Mouse (Mus musculus) hindbrain, embryonic 11.5 days (tissue): Measurements from ENCODE around the gene Zfyve26. TPM values are rescaled to one million over a fixed set of nuclear protein-coding genes. Genes with fewer than 3 reads are reported as not detected.
"Not testable (repeated sequence)": the region's sequence is repeated elsewhere in the genome, so short reads cannot be mapped to it uniquely, and the experiment has no call there.

ENCODE experiments used
- ATAC-seq: fragments of 200-750 bp; cut with Nextera tagmentation; 2 replicates; pipeline ENCODE4 v1.8.0; 2017; ENCODE audit warnings: mild to moderate bottlenecking, moderate TSS enrichment, moderate library complexity; ENCODE audit not compliant: low FRiP score
- DNase-seq: peaks from one replicate; pipeline ENCODE4 v3.0.0-alpha.2; 2015; ENCODE audit warnings: low spot score
- H3K27ac ChIP-seq: fragments of 300-500 bp; sonication (generic); 2 replicates; pipeline ENCODE4 v1.5.1; 2014; ENCODE audit warnings: mild to moderate bottlenecking, low read depth, low read length
- H3K27me3 ChIP-seq: fragments of 300-500 bp; sonication (generic); 2 replicates; pipeline ENCODE4 v1.6.1; 2014; ENCODE audit warnings: mild to moderate bottlenecking, low read length, moderate library complexity, mixed read lengths; ENCODE audit not compliant: control insufficient read depth, insufficient read depth
- H3K36me3 ChIP-seq: fragments of 300-500 bp; sonication (generic); 2 replicates; pipeline ENCODE4 v1.6.1; 2014; ENCODE audit warnings: mild to moderate bottlenecking, low read length, moderate library complexity, mixed read lengths; ENCODE audit not compliant: control insufficient read depth, insufficient read depth
- H3K4me1 ChIP-seq: fragments of 300-500 bp; sonication (generic); replicated peaks from 2 replicates; pipeline ENCODE4 v1.6.1; 2014; ENCODE audit warnings: low read length, mixed read lengths; ENCODE audit not compliant: control insufficient read depth, insufficient read depth
- H3K4me2 ChIP-seq: fragments of 300-500 bp; sonication (generic); replicated peaks from 2 replicates; pipeline ENCODE4 v1.6.1; 2014; ENCODE audit warnings: mild to moderate bottlenecking, low read depth, low read length
- H3K4me3 ChIP-seq: fragments of 300-500 bp; sonication (generic); 2 replicates; pipeline ENCODE4 v1.5.1; 2014; ENCODE audit warnings: low read depth, low read length
- H3K9ac ChIP-seq: fragments of 300-500 bp; sonication (generic); 2 replicates; pipeline ENCODE4 v1.6.1; 2014; ENCODE audit warnings: low read depth, low read length
- H3K9me3 ChIP-seq: fragments of 300-500 bp; sonication (generic); 2 replicates; pipeline ENCODE4 v1.6.1; 2016; ENCODE audit warnings: low read length; ENCODE audit not compliant: control insufficient read depth
- WGBS: fragments of 180-500 bp; shearing (Covaris S2); extraction: QIAGEN DNeasy Blood & Tissue Kit; methylation state at CpG from one replicate; pipeline ENCODE4 v1.1.7; 2014; 5-methylcytosine and 5-hydroxymethylcytosine counted together
- polyA plus RNA-seq: library from polyadenylated mRNA; unstranded; fragments of >200 nt; fragmentation: Nextera tagmentation; extraction: Ambion mirVana; gene quantifications from 2 replicates; pipeline ENCODE4 v1.2.1, GENCODE M21; 2014

Zfyve26 gene
- polyA plus RNA-seq, 1 experiment from 2014 or later = 17.0 TPM

DNA sequence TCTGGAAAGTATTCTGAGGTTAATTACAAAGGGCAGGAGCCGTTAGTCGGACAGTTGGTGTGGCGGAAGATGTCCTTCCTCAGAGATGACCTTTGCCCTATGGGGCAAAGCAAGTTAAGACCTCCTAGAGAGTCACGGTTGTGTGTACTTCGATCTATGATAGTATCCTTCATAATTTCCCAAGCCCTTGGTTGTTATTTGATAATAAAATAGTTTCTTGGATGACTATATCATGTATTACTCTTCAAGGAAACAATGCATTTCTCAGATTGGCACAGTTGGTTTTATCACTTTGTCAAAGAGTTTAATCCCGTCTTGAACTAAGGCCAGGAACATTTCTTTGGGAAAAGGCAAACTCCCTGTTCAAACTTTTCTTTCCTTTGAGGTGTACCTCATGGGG lies 103.9 kb downstream of the Zfyve26 start, which contains the start of gene Rdh11:
TSS of gene Rdh11 (minus strand) at position 101 of the 400 bp plus-strand sequence.
- H3K4me3 ChIP-seq = peak within 1 kb of the TSS; percentile 62
- H3K9me3 ChIP-seq = no peaks in the 10 kb centered on the region
- no peak for DNase-seq
- peak; percentile 25; the same call in 1 of the 2 replicates for ATAC-seq
- WGBS = 63% methylated on average over 6 of the region's 6 CpGs
- H3K27ac ChIP-seq = no peak within 1 kb of the TSS
- no peaks in the 10 kb centered on the region for H3K27me3 ChIP-seq
- H3K4me1 ChIP-seq = 0 out of 2 replicates have a peak, but pooled peaks cover 4% of the 10 kb centered on the region
- H3K9ac ChIP-seq = peak within 1 kb of the TSS; percentile 34
- H3K36me3 ChIP-seq = no peaks in the 10 kb centered on the region
- peak within 1 kb of the TSS; percentile 62 for H3K4me2 ChIP-seq

- H3K27me3 ChIP-seq = no peaks in the 10 kb centered on the region
- no peak overlapping the region for H3K27ac ChIP-seq
- 6% methylated on average over 14 of the region's 14 CpGs for WGBS
Measured at GRCm38 (mm10) chr12:79191701-79192100, 104.4 kb downstream of the Zfyve26 start.

DNA sequence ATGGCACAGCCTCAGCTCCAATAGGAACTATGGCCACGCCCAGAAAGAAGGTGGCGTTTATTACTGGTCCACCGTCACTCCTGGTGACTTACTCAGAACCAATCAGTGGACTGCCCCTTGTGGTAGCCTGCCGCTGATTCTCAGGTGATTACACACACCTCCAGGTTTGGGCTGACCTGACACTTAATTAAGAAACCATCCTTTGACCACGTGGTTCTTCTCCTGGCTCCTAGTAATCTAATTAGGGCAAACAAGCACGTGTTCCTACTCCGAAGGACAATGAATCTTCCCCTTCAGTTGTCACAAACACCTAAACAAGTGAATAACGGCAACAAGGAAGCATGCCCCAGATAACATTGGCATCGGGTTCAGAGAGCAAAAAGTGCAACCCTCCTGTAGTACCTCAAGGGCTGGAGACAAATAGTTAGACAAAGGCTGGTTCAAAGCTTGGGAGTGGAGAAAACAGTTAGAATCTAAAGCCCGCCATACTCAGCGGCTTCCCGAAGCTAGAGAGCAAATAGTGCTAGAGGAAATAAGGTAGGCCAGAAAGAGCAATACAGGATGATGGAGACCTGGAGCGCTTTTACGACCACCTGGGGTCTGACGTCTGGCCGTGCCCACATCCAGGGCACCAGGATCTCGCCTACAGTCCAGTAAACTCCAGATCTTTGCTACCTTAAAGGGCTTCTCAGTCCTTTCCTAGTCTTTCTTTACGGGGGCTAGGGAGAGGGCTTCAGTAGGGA lies 105.0 kb downstream of the Zfyve26 start:
- H3K27ac ChIP-seq = no peak overlapping the region
- no peaks in the 10 kb centered on the region for H3K9me3 ChIP-seq
- 0 out of 2 replicates have a peak, but pooled peaks cover 4% of the 10 kb centered on the region for H3K4me1 ChIP-seq
- H3K36me3 ChIP-seq = 0 out of 2 replicates have a peak, but pooled peaks cover 1% of the 10 kb centered on the region
- H3K4me3 ChIP-seq = peak overlapping the region; percentile 62
- WGBS = under 1% methylated on average over 18 of the region's 18 CpGs
- H3K9ac ChIP-seq = peak overlapping the region; percentile 34
- H3K4me2 ChIP-seq = peak overlapping the region; percentile 62
- no peaks in the 10 kb centered on the region for H3K27me3 ChIP-seq
- DNase-seq (peak; percentile 77), ATAC-seq (peak; percentile 92)

More at GRCm38 (mm10) chr12:79191701-79192100, 104.4 kb downstream of the Zfyve26 start:
- peak overlapping the region; percentile 34 for H3K9ac ChIP-seq
- 0 out of 2 replicates have a peak, but pooled peaks cover 4% of the 10 kb centered on the region for H3K4me1 ChIP-seq
- ATAC-seq (peak; percentile 84), DNase-seq (peak; percentile 91)
- peak overlapping the region; percentile 62 for H3K4me3 ChIP-seq
- H3K4me2 ChIP-seq = peak overlapping the region; percentile 62
- no peaks in the 10 kb centered on the region for H3K9me3 ChIP-seq
- no peaks in the 10 kb centered on the region for H3K36me3 ChIP-seq

- H3K4me1 ChIP-seq, H3K27me3 ChIP-seq, H3K4me3 ChIP-seq, H3K4me2 ChIP-seq, H3K9ac ChIP-seq, H3K27ac ChIP-seq, ATAC-seq, DNase-seq, H3K9me3 ChIP-seq: not testable (repeated sequence)
- H3K36me3 ChIP-seq = peaks cover 19% of the 10 kb centered on the region; the same call in 1 of the 2 replicates
- WGBS = 86% methylated on average over 5 of the region's 6 CpGs
Measured at GRCm38 (mm10) chr12:79185160-79185559, 110.9 kb downstream of the Zfyve26 start.

Other genes starting within 250 kb of the Zfyve26 start
- 26.3 and 30.1 TPM in 2 replicates for gene Pigh, start 206.7 kb downstream of the Zfyve26 start, polyA plus RNA-seq
- 7.9 and 8.3 TPM in 2 replicates for gene Arg2, start 165.5 kb downstream of the Zfyve26 start, polyA plus RNA-seq
- 119 and 121 TPM in 2 replicates for gene Vti1b, start 123.6 kb downstream of the Zfyve26 start, polyA plus RNA-seq
- 29.6 and 30.0 TPM in 2 replicates for gene Rdh11, start 104.0 kb downstream of the Zfyve26 start, polyA plus RNA-seq
- 0.88 and 1.5 TPM in 2 replicates for gene Rdh12, start 87.4 kb downstream of the Zfyve26 start, polyA plus RNA-seq
- gene Rad51b, start 978 bp upstream of the Zfyve26 start, polyA plus RNA-seq = 4.9 and 6.5 TPM in 2 replicates